Mouse (Mus musculus): ENCODE results near the gene Bud13.

GRCm38 (mm10) chr9:46235196-46235595 lies 47.6 kb upstream of the Bud13 start:
- TF ChIP-seq CTCF (IDR thresholded peaks at IDR 0.05; ENCODE audit: extremely low read depth, insufficient read length, insufficient replicate concordance, low read depth, low read length), result no peak
- peak; percentile 52; the same call in 1 of the 2 replicates for TF ChIP-seq POLR2A (IDR thresholded peaks at IDR 0.05; ENCODE audit: low read depth, low read length)

All from small intestine, adult 2 months (tissue).